7 mouse cellular contexts compared by ENCODE assay signal in genomic region chr11:58199229-58200037, GRCm38 (mm10). TPM values are rescaled to one million over a fixed set of nuclear protein-coding genes. Genes with fewer than 3 reads are reported as not detected.
DNase-seq lines count a peak whose midpoint lies in the region; ATAC-seq lines count a peak whose summit lies in the region.
"Not testable (repeated sequence)": the region's sequence is repeated elsewhere in the genome, so short reads cannot be mapped to it uniquely, and the experiment has no call there.

Igtp (plus strand) TSS chr11:58199556.
Irgm2 (plus strand) TSS chr11:58199618.

- H3K36me3 ChIP-seq in heart, embryonic 10.5 days; liver, embryonic 11.5 days (ENCODE audit: control insufficient read depth, insufficient read depth, low read length): not testable (repeated sequence)

- H3K4me2 ChIP-seq in liver, embryonic 11.5 days: peak within 1 kb of the TSS; percentile 86

- not testable (repeated sequence) for H3K27me3 ChIP-seq in heart, embryonic 10.5 days (ENCODE audit: insufficient read depth, poor library complexity, severe bottlenecking); liver, embryonic 11.5 days (replicated peaks; ENCODE audit: control insufficient read depth, insufficient read depth, low read length)

- 12% methylated on average over 15 of the region's 15 CpGs for WGBS in heart, embryonic 10.5 days
- 6% methylated on average over 14 of the region's 15 CpGs for WGBS in liver, embryonic 11.5 days

- H3K4me1 ChIP-seq in heart, embryonic 10.5 days: peaks cover 14% of the 10 kb centered on the region
- not testable (repeated sequence) for H3K4me1 ChIP-seq in liver, embryonic 11.5 days (replicated peaks; ENCODE audit: control insufficient read depth, insufficient read depth, low read length)

- peak; percentile 98 for ATAC-seq in erythroblast, adult 5-6 weeks (replicated peaks; ENCODE audit: low FRiP score, poor library complexity, severe bottlenecking)
- ATAC-seq in liver, embryonic 11.5 days (replicated peaks; ENCODE audit: low FRiP score): peak; percentile 99

- peak within 1 kb of the TSS; percentile 82 for H3K9ac ChIP-seq in liver, embryonic 11.5 days (ENCODE audit: low read depth, low read length)

- H3K9me3 ChIP-seq in heart, embryonic 10.5 days; liver, embryonic 11.5 days (ENCODE audit: control insufficient read depth, low read length): not testable (repeated sequence)

- peak; percentile 91 for DNase-seq in adrenal gland, postnatal 14 days
- DNase-seq in heart, embryonic 10.5 days (ENCODE audit: low spot score): peak; percentile 90
- peak; percentile 87 for DNase-seq in kidney, adult 9 months
- DNase-seq in liver, embryonic 11.5 days (ENCODE audit: low spot score): peak; percentile 78
- DNase-seq in monocyte, adult 2 months (ENCODE audit: low read depth in 1 of 2, low spot score in 2 of 2): peak; percentile 60 to 79
- peak; percentile 78 to 91 for DNase-seq in spleen, postnatal 10 days (ENCODE audit: low spot score in 2 of 2)

- peak within 1 kb of the TSS; percentile 85 for H3K27ac ChIP-seq in heart, embryonic 10.5 days
- peak within 1 kb of the TSS; percentile 66; the same call in 1 of the 2 replicates for H3K27ac ChIP-seq in liver, embryonic 11.5 days (ENCODE audit: low read depth, low read length)

- H3K4me3 ChIP-seq in heart, embryonic 10.5 days: peak within 1 kb of the TSS; percentile 66
- peak within 1 kb of the TSS; percentile 75 for H3K4me3 ChIP-seq in liver, embryonic 11.5 days (ENCODE audit: low read depth, low read length)

RNA-seq across cellular contexts. Expression of gene Igtp, which starts in this region (rescaled TPM):
- total RNA-seq in adrenal gland, postnatal 14 days (2021): 8.5 and 8.9 TPM in 2 replicates
- 16.3 and 19.9 TPM in 2 replicates for total RNA-seq in erythroblast, adult 5-6 weeks (2015; ENCODE audit: low replicate concordance)
- 21.7 and 22.6 TPM in 2 replicates for total RNA-seq in erythroblast, adult 5-6 weeks (2017; ENCODE audit: low replicate concordance)
- 3.1 and 3.4 TPM in 2 replicates for polyA plus RNA-seq in heart, embryonic 10.5 days (2016; fragmentation: Nextera tagmentation; extraction: Ambion mirVana)
- 5.0 and 5.5 TPM in 2 replicates for polyA plus RNA-seq in liver, embryonic 11.5 days (2014; fragmentation: Nextera tagmentation; extraction: Ambion mirVana)

RNA-seq across cellular contexts. Expression of gene Irgm2, which starts in this region (rescaled TPM):
- total RNA-seq in adrenal gland, postnatal 14 days (2021): 7.1 and 9.2 TPM in 2 replicates
- total RNA-seq in erythroblast, adult 5-6 weeks (2015; ENCODE audit: low replicate concordance): 17.7 and 21.3 TPM in 2 replicates
- total RNA-seq in erythroblast, adult 5-6 weeks (2017; ENCODE audit: low replicate concordance): 24.0 and 26.5 TPM in 2 replicates
- polyA plus RNA-seq in heart, embryonic 10.5 days (2016; fragmentation: Nextera tagmentation; extraction: Ambion mirVana): 0.90 and 1.1 TPM in 2 replicates
- 2.3 and 2.5 TPM in 2 replicates for polyA plus RNA-seq in liver, embryonic 11.5 days (2014; fragmentation: Nextera tagmentation; extraction: Ambion mirVana)

Comparison
In these comparisons a context has a peak if more than half of its experiments do, and no peak if none do; other contexts are left out.
1. Peak in every context shown above with its lines: DNase-seq, ATAC-seq, H3K4me3 ChIP-seq and H3K27ac ChIP-seq.